Mouse (Mus musculus) spleen, postnatal 36 days (tissue): ENCODE measurements around the gene Slc25a13.

Experiments
- DNase-seq, 2 experiments: peaks; one replicate each; pipeline ENCODE4 v3.0.0; 2022; ENCODE audit warnings: low spot score in 2 of 2, mixed read lengths in 1 of 2

Slc25a13 gene

GRCm38 (mm10) chr6:6046729-6047424 is 170.1 kb downstream of the Slc25a13 start:
- no peak for DNase-seq

DNA sequence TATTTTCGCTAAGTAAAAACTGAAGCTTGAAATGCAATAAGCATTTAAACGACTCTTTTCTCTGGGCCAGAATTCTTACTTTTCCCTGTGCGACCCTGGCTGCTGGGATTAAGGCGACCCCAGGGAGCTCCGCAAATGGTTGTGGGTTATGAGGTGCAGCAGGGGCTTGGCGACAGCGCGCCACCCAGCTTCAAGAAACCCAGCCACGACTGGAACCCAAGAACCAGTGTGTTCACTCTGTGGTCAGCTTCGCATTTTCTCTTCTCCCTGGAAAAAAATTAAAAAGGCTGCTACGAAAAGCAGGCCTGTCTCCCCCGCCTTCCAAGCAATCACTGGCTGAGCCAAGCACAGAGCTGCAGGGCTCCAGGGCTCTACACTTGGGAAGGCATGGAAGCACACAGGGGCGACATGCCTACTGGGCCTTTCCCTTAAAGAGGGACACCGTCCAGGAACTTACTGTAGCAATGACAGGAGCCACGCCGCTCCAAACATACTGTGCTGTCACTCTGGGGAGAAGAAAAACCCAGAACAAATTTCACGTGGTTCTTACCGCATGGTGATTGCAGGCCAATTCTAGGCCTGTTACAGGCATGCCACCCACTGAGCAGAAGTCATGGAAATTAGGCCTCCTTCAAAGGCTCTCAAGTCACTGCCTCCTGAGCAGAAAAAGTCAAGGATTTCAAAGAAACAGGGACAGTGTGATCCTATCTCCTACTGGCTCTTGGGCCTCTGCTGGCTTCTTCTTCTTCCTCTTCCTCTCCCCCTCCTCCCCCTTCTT is 178.0 kb downstream of the Slc25a13 start:
- no peak for DNase-seq

GRCm38 (mm10) chr6:6027664-6028063 is 189.3 kb downstream of the Slc25a13 start:
- no peak for DNase-seq

DNA sequence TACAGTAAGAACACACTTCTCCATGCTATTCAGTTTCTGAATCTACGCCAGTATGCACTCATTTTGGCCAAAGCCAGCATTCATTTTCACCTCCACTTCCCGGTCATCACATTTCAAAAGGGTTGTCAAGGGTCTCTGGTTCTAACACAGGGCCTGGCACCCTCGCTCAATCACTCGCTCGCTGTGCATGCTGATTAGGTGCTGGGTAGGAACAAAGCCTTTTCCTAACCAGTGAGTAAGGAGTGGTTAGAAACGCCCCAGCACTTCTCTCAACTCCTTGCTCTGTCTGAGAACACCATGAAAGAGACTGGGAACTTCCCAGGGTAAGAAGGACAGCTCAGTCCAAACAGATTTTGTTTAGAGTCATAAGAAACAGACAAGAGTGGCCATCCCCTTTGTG is 193.0 kb downstream of the Slc25a13 start:
- DNase-seq = no peak

- DNase-seq = no peak
Observed at GRCm38 (mm10) chr6:6016931-6017330, 200.0 kb downstream of the Slc25a13 start.

- no peak for DNase-seq
Observed at GRCm38 (mm10) chr6:6015616-6016015, 201.4 kb downstream of the Slc25a13 start.

DNA sequence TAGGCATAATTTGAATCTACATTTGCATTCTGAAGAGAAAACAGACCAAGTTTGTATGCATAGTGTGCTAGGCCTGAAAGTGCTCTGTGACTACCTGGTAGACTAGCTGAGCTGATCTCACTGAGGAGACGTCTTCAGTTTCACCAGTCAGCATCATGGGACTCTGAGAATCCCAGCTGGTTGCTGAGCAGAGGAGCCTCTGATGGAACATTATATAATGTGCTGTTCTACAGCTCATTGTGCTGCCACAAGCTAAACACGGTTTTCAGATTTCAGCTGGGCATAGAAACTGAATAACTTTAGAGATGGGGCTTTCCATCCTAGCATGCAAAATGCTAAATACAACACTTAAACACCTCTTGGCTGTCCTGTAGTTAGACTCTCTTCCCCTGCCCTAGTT is 205.6 kb downstream of the Slc25a13 start:
- DNase-seq = no peak

DNA sequence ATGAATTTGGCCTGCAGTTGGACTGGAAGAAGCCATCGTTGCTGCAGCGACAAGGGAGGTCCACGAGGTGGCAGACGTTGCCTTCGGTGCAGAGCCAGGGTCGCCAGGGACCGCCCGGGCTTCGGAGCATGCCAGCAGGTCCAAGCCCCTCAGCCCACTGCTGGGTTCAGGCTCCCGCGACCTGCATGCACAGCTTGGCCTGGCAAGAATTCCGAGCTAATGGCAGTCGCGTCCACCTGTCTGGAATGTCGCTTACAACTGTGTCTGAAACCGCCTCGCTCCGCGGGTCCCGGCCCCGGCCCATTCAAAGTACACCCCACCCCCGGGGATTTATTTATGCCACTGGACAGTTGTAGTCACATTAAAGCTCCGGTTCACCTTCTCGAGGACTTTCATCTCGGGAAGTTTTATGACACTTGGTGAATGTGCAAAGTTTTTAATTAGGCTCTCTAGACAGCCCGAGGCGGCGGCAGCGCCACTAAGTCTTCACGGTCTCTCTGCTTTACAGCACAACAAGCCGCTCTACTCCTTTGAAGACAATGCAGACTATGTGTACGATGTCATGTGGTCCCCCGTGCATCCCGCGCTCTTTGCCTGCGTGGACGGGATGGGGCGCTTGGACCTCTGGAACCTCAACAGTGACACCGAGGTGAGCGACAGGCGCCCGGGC is 211.1 kb downstream of the Slc25a13 start:
- DNase-seq = peak; percentile 7 to 14

- DNase-seq = no peak
Observed at GRCm38 (mm10) chr6:6004756-6005485, 212.1 kb downstream of the Slc25a13 start.

- DNase-seq = no peak
Observed at GRCm38 (mm10) chr6:6002061-6002460, 214.9 kb downstream of the Slc25a13 start.

DNA sequence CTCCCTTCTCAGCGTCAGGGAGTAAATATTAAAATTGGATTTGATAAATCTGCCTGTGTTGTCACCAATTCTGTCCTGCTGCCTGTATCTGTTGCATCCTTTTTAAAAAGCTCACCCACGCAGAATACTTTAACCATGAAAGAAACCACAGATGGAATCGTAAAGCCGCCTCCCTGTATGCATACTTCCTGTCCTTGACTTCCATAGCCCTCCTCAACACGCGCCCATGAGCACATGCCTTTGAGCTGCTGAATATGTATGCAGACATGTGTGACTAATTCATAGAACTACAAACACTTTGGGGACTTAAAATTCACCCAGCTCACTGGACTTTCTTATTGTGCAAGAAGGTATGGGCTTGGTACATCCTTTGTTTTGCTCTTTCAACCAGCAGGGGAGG is 219.4 kb downstream of the Slc25a13 start:
- no peak for DNase-seq

- DNase-seq = no peak
Observed at GRCm38 (mm10) chr6:5993056-5993455, 223.9 kb downstream of the Slc25a13 start.

DNA sequence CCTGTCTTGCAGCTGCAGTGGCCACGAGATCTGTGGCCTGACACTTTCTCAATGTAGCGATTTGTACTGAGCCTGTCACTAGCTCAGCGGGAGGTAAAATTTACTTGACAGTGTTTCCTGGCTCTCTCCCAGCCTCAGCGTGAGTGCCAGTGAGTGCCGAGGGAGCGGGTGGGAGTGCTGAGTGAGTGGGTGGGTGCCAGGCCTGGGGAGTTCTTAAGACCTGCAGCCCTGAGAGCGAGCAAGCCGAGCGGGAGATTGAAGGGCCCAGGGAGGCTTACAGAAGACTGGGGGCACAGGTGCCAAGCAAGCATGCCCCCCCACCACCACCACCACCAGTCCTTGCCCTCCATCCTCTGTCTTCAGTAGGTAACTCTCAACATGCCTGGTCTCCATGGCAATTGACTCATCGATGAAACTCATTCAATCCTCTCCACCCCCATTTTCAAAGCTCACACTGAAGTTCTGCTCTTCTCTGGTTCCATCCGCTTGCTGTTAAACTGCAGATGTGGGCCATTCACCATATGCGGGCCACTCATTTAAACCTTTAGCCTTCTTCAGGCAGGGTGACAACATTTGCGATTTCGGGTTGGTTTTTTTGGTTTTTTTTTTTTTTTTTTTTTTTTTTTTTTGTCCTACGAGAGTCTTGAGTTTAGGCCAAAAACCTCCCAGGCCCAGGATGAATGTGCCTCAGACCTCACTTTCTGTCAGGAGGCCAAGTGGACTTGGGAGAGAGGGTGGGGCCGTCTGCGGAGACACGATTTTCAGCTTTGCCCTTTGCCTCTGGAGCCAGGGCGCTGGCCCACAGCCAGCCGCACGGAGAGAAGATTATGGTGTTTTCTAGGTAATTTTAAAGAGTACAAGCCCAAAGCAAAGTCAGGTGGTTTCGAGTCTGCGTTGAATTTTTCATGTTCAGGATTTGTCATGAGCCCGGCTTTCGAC is 224.9 kb downstream of the Slc25a13 start:
- DNase-seq = no peak

DNA sequence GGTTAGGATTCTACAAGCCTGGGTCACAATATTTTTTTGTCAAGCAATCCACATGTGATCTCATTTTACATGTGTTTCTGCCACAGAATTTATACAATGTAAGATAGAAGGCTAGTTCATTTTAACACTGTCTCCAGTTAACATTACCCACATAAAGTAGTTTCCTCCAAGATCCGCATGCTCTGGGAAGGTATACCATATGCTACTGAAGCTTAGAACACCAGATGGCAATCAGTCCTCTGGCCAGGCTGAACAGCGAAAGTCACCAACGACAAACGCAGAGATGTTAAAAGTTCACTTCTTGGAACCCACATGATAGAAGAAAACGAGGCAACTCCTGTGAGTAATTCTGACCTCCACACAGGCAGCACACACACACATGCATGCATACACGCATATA is 225.7 kb downstream of the Slc25a13 start:
- no peak for DNase-seq
